Mouse (Mus musculus) CH12F3 (cell line): ENCODE data around the gene Erf.

Source experiments
- in situ Hi-C: fragments of 300-500 bp; cut with MboI; formaldehyde crosslinking; loops from 2 replicates; pipeline ENCODE4 v1.14.3; 2020; ENCODE audit warnings: low sequenced_read_pairs

Gene Erf

DNA sequence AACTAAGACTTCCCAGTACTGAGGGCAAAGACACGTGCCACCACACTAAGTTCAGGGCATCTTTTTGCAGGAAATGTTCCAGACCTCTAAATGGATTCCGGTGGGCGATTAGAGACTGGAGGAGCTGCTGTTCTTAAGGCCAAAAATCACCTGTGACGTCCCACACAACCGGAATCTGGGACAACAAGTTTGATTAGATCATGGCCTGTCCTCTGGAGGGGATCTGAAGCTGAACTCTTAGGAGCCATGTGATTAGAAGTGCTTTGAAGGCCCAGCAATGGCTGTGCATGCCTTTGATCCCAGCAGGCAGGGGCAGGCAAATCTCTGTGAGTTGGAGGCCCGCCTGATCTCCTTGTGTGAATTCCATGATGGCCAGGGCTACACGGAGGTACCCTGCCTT, 9.9 kb downstream of the Erf start:
- in situ Hi-C loops, result loop anchor here (5.0 kb wide), 1 partner anchor 37 kb away; no protein-coding TSS in a partner anchor

DNA sequence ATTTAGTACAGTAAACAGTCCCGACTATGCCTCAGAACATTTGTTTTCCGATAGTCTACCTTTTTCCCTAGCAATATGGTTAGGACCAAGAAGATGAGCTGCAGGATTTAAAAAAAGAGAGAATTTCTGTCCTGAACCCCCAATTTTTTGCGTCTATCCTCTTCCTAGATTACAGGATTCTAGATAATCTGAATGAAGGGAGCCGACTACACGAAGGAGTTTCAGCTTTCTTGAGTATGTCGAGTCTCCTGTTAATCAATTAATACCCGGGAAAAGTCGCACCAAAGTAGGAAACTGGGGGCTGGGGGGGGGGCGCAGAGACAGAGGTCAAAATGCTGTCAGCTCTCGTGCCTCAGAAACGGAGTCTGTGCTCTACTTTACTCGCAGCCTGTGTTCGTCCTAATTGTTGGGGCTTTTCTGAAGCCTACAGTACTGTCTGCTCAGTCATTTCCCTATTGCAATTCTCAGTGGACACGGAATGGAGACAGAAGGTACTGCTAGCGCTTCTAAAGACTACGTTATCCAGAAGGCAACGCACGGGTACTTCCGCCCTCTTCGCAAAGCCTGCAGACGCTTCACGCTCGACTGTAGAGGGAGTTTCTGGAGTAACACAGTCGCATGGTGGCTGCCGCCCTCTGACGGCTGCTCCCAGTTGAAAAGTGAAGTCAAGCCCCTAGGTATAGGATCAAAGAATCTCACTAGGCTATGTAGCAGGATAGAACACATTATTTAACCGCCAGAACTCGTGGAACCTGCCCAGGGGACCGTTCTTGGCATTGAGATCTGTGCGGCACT, 11.5 kb downstream of the Erf start:
- in situ Hi-C loops, result no loop called here

DNA sequence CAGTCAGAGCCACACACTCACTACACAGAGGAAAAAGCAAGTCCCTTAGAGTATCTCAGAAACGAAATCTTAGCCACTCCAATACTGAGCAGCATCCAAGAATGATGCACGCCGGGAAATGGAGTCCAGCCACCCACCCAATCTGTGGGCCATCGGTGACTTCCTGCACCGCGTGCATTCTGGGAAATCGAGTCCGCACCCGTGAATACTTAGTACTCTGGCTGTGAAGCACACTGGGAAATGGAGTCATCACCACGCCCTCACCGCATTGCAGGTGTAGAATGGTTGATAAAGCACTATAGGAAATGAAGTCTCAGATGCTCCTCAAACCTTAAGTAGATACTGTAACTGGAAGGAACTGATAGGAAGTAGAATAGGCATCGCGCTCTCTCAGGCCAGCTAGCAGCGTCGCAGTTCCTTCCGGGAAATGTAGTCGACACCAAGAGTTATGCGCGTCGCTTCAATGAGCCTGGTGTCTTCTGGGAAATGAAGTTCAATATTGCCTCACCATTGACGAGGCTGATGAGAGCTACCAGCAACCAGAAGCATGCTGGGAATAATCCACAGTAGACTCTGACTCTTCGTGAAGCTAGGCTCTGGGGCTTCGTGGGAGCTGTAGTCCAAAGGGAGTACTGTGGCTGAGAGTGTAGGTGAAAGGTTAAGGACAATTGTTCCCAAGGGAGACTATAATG, 12.4 kb downstream of the Erf start:
- in situ Hi-C loops, result no loop called here

DNA sequence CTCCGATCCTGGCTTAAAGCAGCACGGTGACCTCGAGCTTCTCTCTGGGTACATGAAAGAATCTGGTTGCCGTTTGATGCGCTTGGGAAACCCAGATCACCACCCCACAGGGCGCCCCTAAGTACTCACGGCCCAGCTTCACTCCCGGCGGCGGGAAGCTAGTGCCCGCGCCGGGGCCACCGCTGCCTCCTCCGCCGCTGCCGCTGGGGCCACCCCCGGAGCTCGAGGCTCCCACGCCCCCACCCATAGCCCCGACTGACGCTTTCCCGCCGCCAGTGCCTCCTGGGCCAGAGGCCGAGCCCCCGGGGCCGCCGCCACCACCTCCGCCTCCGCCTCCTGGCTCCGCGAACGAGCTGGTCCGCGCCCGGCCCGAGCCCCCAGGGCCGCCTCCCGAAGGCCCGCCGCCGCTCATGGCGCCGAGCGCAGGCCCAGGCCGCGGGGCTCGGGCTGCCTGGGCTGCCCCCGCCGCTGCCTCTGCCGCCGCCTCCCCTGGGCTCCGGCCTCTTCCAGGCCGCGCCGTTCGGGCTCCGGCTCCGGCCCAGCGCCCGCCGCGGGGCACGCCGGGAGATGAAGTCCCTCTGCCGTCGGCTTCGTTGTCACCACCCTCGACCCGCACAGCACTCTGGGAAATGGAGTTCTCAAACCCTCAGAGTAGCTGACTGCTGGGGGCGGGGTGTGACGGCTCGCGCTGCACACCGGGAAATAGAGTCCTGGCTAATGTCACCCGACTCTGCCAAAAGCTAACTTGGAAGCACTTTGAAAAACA, 13.1 kb downstream of the Erf start, which contains the start of gene Gsk3a:
Gene Gsk3a, minus strand, starts transcription at position 603 of the 766 bp plus-strand sequence.
- in situ Hi-C loops, result no loop called here

DNA sequence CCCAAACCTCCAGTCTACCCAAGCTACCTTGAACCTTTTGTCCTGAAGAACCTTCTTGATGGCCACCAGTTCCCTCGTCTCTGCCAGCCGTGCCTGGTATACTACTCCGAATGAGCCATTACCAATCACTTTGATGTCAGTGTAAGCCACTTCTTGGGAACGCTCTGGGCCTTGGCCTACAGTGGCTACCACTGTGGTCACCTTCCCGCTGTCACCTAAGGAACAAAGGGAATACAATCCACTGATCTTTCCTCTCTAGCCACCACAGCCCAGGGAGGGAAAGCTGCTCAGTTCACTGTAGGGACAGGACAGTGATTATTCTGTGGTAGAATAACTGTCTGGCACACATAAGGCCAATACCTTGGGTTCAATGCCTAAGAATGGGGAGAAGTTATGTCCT, 15.0 kb downstream of the Erf start:
- in situ Hi-C loops, result no loop called here

DNA sequence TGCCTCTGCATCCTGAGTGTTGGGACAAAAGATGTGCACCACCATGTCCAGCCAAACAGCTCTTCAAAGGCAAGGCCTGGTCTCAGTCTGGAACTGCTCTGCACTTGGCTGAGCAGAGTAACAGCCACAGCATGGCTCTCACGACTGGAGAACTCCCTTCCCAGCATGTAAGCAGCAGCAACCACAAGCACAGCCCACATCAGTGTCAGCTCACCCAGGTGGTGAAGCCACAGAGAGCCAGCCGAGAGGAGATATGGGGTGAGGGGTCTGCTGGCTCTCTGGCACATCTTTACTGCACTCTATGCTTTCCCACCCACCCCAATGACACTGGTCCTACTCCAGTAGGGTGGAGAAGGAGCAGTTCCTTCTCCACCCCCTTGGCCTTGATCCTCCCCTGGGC, 17.5 kb downstream of the Erf start:
- in situ Hi-C loops, result no loop called here

DNA sequence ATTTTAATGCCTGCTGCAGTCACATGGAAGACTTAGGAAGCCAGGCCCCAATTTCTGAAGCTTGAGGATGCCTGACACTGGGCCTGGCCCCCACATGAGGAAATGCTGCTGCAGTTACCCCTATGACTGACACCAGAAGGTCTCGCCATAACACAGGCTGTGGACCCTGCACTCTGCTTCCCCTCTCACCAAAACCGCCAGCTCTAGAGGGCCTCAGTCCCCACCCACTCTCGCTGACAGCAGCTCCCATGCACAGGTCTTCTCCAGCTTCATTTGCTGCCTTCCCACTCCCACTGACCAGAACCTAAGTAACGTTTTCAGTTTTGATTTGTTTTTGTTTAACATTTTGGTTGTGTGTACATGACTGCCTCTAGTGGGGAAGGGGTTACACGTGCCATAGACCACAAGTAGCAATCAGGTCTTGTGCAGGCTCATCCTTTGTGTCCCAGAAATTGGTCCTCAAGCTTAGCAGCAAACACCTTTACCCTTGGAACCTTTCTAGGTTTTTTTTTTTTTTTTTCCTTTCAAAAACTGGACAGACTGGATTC, 18.4 kb downstream of the Erf start:
- in situ Hi-C loops, result no loop called here

DNA sequence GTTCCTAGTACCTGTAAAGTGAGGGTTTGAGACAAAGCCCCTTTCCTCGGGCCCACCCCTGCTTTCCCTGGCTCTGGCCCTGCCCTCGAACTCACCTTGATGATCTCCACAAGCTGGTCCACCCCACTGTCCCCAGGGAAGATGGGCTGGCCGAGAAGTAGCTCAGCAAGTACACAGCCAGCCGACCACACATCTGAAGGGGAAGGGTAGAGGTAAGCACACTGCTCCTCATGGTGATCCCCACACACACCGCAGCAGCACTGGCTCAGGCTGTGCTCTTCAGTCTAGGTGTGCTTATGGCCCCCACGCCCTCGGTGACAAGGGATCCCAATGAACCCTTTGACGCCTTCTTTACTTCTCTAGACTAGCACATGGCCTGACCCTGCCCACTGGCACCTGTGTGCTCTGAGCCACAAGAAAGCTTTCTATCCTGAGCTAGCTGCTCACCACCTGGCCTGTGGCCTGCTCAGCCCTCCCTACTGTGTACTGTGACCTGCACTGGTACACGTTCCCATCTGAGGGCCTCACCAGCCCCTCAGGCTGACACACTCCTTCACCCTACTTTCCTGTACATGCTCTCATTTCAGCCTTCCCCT, 19.8 kb downstream of the Erf start:
- in situ Hi-C loops, result no loop called here

DNA sequence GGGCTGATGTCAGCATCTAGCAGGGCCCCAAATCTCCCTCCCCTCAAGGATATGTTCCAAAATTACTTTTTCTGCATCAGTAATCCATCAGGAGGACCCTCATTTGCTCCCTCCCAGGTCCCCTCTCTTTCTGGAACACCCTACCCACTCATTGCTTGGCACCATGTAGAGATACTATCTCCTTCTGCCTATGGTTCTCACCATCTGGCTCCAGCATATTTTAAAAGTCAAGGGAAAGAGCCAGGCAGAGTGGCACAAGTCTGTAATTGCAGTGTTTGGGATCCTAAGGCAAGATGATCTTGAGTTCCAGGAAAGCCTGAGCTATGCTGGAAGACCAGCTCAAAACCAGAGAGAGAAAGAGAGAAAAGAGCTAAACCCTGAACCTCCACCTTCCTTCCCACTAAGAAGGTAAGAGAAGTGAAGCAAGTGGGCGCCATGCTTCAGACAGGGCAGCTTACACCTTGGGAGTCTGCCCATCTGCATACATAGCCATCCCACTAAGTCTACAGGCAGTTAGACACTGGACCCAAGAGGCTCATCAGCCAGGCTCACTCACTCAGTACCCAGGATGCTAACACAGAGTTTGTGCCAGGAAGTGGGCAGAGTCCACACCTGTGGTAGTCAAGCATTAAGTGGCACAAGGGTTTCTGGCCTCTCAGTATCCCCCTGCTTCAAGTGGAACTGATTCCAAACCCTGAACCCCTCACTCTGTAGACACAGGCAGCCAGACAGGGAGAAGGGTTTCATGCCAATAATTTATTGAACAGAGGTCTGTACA, 22.8 kb downstream of the Erf start:
- in situ Hi-C loops, result no loop called here

DNA sequence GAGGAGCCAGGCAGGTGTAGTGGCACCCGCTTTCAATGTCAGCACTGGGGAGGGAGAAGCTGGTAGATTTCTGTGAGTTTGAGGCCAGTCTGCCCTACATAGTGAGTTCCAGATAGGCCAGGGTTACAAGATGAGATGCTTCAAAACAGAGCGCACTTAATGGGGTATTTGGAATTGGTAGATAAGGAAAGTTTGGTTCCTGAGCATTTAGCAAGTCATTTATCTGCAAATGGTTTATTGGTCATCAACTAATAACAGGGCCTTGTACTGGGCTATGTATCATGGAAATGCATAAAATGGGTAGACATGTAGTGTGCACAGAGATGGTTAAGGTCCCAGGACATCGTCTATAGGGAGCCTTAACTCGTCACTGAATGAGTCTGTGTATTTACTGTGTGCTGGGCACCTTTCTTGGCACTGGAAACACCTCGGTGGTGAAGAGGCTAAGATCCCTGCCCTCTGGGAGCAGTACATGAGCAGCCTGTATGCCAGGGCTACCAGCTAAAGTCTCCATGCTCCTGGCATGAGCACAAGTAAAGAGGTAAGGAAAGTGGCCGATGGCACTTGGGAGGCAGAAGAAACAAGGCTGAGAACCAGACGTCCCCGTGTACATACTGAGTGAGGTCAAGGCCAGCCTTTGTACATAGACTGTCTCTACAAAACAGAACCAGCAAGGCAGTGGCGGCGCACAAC, 28.1 kb downstream of the Erf start:
- in situ Hi-C loops, result no loop called here

DNA sequence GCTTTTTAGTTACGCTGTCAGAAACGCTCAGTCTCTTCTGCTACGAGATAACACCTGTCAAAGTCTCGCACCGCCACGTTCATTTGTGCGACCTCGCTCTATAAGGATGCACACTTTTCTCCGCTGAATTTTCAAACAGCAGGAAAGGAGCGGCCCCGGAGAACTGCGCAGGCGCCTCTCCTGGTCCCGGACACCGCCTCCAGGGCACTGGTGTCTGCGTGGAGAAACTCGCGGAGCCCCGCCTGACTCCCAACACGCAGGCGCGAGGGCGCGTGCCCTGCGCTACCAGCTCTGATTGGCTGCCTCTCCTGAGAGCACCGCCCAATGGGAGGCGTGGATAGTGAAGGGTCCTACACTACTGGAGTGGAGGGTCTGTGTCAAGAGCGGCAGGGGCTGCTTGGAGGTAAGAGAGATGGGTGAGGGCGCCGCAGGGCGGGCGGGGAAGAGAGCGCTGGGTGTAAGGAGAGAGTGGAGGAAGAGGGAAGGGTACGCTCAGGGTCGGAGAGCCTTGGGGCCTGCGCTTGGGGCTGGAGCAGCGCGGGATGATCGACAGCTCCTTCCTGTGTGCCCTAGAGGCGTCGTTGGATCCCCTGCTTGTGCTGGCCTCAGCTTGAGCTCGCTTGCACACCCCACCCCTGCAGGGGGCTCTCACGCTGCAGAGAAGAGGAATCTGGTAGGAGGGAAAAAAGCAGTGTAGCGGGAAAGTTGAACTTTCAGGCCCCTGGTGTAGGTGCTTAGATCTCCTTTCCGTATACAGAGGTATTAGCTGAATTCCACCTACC, 29.3 kb downstream of the Erf start, which contains the start of gene Zfp526:
Gene Zfp526, plus strand, starts transcription at position 324 of the 782 bp plus-strand sequence.
- in situ Hi-C loops, result no loop called here

DNA sequence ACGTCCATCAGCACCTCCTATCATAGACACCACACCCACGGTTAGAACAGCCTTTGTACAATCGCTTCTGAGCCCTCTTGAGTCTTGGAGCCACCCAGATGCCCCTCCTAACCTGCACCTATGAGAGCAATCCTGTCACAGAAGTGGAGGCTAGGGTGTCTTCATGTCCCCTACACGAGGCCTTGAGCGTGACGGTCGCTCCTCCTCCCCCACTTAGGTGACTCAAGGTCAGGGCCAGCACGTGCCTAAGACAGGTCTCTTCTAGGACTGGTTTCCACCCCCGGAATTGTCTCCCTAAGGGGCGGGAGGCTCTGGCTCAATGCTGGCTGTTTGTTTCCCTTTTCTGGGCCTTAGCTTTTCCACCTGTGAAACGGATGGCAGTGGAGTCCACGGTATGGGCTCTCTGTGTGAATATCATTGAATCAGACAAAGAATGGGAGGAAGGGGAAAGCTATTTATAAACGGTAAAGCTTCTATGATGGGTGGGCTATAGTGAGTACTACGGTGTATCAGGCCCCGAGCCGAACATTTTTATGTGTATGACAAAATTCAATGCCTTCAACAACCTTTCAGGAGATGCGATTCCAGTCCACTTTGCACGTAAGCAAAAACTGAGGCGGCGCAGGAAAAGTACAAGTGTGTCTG, 30.0 kb downstream of the Erf start, which contains the start of gene Dedd2:
Gene Dedd2, minus strand, starts transcription at position 159 of the 645 bp plus-strand sequence.
- in situ Hi-C loops, result no loop called here

DNA sequence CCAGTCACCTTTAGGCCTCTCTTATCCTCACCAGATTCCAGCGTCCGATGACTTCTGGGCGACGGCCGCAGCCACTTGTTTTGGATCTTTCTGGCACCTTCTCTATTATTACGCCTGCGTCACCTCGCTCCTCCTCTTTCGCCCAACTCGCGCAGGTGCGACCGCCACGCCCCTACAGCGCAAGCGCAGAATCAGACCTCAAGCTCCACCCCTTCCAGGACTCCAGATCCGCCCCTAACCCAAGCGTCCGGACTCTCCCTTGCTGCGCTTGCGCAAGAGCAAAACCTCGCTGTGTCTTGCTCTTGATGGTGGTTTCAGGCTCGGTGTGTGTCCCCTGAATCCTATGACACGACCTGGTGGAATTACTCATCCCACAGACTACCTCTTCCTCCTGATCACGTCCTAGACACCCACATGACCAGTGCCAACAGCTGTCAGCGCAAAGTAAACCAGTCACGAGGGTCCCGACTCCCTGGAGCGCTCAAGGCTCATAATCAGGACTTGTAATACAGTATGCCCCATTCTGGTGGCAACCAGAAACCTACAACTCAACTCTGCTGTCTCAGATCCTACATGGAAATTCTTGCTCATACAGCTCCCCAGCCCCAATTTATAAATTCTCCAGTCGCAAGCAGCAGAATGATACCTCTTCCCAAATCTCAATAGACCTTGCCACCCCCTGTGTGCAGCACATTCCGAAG, 30.7 kb downstream of the Erf start:
- in situ Hi-C loops, result no loop called here

DNA sequence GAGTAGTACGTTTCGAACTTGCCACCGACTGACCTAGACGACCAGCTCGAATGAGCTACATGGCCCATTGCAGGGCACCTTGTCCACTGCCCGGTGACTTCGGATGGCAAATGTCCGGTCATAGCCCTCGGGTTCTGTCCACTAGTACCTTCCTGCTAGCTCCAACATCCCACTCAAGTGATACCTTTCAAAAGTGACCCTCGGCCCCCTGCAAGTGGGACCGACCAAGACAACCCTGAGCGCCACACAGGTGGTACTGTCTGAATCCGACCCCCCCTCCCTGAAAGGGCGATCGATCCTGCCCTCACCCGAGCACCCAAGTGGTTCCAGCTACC, 31.2 kb downstream of the Erf start:
- in situ Hi-C loops, result no loop called here

DNA sequence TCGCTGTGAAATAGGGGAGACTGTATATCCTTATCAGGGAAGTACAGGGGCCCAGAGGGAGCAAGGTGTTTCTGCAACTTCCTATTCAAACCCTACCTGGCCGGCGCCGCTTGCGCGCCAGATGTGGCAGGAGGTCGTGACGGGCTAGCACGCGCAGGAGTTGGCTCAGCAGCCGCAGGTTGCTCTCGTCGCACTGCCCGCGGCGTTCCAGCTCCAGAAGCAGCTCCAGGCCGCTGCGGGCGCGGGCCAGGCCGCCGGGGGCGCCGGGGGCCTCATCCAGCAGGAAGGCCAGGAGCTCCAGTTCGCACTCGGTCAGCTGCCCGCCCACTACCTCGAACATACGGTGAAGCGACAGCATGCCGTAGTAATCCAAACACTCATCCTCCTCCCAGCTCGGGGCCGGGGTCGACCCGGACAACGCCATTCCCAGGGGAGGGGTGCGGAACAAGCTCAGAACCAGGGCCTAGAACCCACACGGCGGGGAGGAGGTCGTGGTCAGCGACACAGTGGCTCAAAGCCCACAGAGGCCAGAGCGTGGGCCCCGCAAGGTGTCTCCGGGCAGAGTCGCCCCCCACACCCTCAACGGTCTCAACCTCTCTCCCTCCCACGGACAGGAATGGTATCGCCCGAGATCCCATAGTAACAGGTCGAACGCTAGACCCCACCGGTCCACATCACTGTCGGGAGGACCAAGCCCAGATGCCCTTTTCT, 31.7 kb downstream of the Erf start:
- in situ Hi-C loops, result no loop called here

DNA sequence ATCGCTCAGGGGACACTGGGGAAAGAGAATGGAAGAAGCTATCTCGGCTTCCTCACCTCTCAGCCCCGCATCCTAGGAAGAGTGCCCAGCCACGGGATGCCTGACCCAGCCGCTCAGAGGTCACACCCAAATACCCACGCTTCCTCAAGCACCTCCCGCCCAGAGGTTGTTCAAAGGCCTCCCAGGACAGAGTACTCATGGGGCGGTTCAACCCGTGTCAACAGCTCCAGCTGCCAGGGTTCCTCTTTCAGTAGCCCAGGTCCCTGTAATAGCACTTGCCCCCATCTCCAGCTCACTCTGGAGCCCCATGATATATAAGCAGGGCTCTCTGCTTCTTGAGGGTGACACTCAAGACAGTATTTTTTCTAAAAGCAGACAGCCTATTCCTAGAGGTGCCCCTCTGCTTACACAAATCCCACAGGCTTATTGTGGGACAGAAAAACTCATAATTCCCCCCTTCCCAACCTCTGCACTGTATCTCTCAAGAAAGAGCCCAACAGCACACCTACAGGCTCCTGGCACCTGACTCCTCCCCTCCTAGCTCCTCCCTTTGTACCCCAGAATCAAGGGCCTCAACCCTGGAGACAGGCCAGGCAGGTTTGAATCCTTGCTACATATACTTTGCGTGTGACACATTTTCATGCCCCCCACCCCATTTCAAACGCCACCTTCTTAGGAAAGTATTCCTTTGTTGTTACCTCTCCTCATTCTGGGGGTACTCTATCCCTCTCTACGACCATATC, 32.7 kb downstream of the Erf start:
- in situ Hi-C loops, result no loop called here
